Mouse (Mus musculus): Measurements from ENCODE around the gene Clpsl2.

DNA sequence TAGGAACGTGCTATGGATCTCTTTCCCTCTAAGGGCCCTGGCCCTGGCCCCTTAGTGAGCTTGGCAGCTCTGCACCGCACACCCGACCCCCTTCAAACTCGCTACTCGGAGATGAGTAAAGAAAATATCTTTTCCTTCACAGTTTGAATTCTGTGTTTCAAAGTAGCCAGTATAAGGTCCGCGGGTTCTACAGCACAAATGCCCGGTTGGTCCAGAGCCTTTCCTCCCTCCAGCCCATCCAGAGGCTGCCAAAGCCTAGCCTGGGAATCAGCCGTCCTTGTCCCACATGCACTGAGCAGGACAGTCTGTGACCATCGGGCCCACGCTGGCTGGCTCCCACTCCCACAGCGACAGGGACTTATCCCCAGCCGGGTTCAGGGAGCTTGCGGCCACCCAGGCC, at the start of gene Clpsl2:
- TF ChIP-seq TAL1 (IDR thresholded peaks at IDR 0.05; ENCODE audit: low read length) (no peak), GATA1 (IDR thresholded peaks at IDR 0.05; ENCODE audit: low read length) (no peak)

Data from erythroblast, embryonic 14.5 days (primary cell).